Mouse (Mus musculus): Measurements from ENCODE around the gene Appbp2. TPM values are rescaled to one million over a fixed set of nuclear protein-coding genes. Genes with fewer than 3 reads are reported as not detected.

Gene Appbp2
- polyA plus RNA-seq (2015; fragmentation: Nextera tagmentation; extraction: Ambion mirVana) = 38.7 and 39.4 TPM in 2 replicates

GRCm38 (mm10) chr11:85234990-85235841 lies at the start of gene Appbp2:
Gene Appbp2 (minus strand): TSS chr11:85235130.
- peak; percentile 95 for ATAC-seq (ENCODE audit: insufficient read depth, low FRiP score, low read depth)

DNA sequence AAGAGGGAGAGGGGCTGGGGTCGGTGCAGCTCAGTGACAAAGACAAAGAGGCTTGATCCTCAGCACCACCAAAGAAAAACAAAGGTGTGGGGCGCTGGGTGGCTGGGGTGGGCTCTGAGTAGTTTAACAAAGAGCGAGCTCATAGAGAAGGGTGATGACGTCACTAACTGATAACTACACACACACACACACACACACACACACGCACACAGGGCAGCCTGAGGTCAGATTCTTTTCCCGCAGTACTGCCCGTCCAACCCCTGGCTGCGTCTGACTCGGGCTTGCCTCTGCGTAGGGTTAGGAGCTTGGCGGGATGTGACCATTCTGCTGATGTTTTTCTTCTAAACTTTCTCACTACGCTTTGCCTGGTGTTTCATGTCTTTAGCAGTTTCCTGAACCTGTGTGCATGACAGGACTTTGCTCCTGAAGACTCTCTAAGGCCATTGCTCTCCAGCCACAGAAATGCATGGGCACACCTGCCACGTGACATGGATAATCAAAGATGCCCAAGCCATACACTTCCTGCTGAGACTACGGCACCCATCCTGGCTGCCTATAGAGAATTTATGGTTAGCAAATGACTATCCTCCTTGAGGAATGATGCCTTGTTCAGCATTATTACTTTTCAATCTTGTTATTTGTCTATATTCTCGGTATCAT lies 46.4 kb upstream of the Appbp2 start:
- Histone ChIP-seq H3K27me3 (replicated peaks) (no peaks in the 10 kb centered on the region), H3K9ac (no peak overlapping the region), H3K27ac (no peak overlapping the region), H3K36me3 (no peaks in the 10 kb centered on the region), H3K9me3 (no peaks in the 10 kb centered on the region), H3K4me2 (no peak overlapping the region), H3K4me1 (no peaks in the 10 kb centered on the region), H3K4me3 (replicated peaks) (no peak overlapping the region)
- WGBS = 56% methylated on average over 15 of the region's 15 CpGs
- no peak for ATAC-seq (ENCODE audit: insufficient read depth, low FRiP score, low read depth)

More at GRCm38 (mm10) chr11:85234990-85235841, at the start of gene Appbp2:
- Histone ChIP-seq H3K4me3 (replicated peaks) (peak within 1 kb of the TSS; percentile 94), H3K36me3 (no peaks in the 10 kb centered on the region), H3K9ac (peak within 1 kb of the TSS; percentile 84), H3K27me3 (replicated peaks) (no peaks in the 10 kb centered on the region), H3K4me2 (peak within 1 kb of the TSS; percentile 72), H3K27ac (peak within 1 kb of the TSS; percentile 99), H3K4me1 (0 out of 2 replicates have a peak, but pooled peaks cover 3% of the 10 kb centered on the region), H3K9me3 (no peaks in the 10 kb centered on the region)
- WGBS = 4% methylated on average over 48 of the region's 48 CpGs

- no peaks in the 10 kb centered on the region for H3K36me3 ChIP-seq
- no peak for ATAC-seq (ENCODE audit: insufficient read depth, low FRiP score, low read depth)
- 68% methylated on average over 1 of the region's 1 CpGs for WGBS
These were observed 43.2 kb upstream of the Appbp2 start for GRCm38 (mm10) chr11:85278175-85278574.

GRCm38 (mm10) chr11:85277609-85278008 lies 42.7 kb upstream of the Appbp2 start:
- Histone ChIP-seq H3K27ac (no peak overlapping the region), H3K4me2 (no peak overlapping the region), H3K9ac (no peak overlapping the region), H3K9me3 (no peaks in the 10 kb centered on the region), H3K27me3 (replicated peaks) (no peaks in the 10 kb centered on the region), H3K4me3 (replicated peaks) (no peak overlapping the region), H3K4me1 (no peaks in the 10 kb centered on the region), H3K36me3 (no peaks in the 10 kb centered on the region)
- ATAC-seq (ENCODE audit: insufficient read depth, low FRiP score, low read depth) = no peak
- 71% methylated on average over 5 of the region's 5 CpGs for WGBS

More at GRCm38 (mm10) chr11:85278175-85278574, 43.2 kb upstream of the Appbp2 start:
- no peaks in the 10 kb centered on the region for H3K4me1 ChIP-seq
- no peak overlapping the region for H3K4me2 ChIP-seq
- H3K9ac ChIP-seq = no peak overlapping the region
- H3K4me3 ChIP-seq (replicated peaks) = no peak overlapping the region
- H3K9me3 ChIP-seq = no peaks in the 10 kb centered on the region
- no peak overlapping the region for H3K27ac ChIP-seq
- H3K27me3 ChIP-seq (replicated peaks) = no peaks in the 10 kb centered on the region

DNA sequence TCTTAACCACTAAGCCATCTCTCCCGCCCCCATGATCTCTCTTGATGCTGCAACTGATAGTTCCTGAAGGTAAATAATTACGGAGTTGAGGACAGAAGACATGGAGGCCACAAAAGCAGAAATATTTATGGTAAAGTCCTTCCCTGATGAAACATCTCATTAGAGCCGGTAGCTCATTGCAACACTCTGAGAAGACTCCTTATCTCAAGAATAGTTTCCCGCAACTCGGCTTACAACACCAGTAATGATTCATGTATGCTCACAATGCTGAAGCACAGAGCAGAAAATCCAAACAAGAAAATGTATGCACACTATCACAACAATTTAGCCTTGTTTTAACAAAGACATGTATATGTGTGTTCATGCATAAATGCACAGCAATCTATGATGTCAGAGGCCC lies 40.2 kb upstream of the Appbp2 start:
- no peak overlapping the region for H3K9ac ChIP-seq
- no peaks in the 10 kb centered on the region for H3K4me1 ChIP-seq
- no peaks in the 10 kb centered on the region for H3K36me3 ChIP-seq
- no peak overlapping the region for H3K27ac ChIP-seq
- no peaks in the 10 kb centered on the region for H3K9me3 ChIP-seq
- 80% methylated on average over 5 of the region's 5 CpGs for WGBS
- no peak for ATAC-seq (ENCODE audit: insufficient read depth, low FRiP score, low read depth)
- no peak overlapping the region for H3K4me3 ChIP-seq (replicated peaks)
- no peaks in the 10 kb centered on the region for H3K27me3 ChIP-seq (replicated peaks)
- no peak overlapping the region for H3K4me2 ChIP-seq

DNA sequence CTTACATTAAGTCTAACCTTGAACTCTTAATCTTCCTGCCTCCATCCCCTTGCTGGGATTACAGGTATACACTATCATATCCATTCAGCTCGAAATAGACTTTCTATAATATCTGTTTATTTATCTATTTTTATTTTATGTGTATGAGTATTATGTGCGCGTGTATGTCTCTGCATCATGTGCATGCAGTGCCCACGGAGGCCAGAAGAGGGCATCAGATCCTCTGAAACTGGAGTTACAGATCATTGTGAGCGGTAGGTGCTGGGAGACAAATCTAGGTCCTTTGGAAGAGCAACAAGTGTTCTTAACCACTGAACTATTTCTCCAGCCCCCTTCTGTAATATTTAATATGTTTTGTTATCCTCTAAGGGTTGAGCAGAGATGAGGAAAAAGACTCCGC lies 38.4 kb upstream of the Appbp2 start:
- Histone ChIP-seq H3K9ac (no peak overlapping the region), H3K4me2 (no peak overlapping the region), H3K9me3 (no peaks in the 10 kb centered on the region), H3K4me3 (replicated peaks) (no peak overlapping the region), H3K4me1 (no peaks in the 10 kb centered on the region), H3K27me3 (replicated peaks) (no peaks in the 10 kb centered on the region), H3K36me3 (no peaks in the 10 kb centered on the region), H3K27ac (no peak overlapping the region)
- WGBS = 70% methylated on average over 6 of the region's 6 CpGs
- ATAC-seq (ENCODE audit: insufficient read depth, low FRiP score, low read depth) = no peak

GRCm38 (mm10) chr11:85270631-85271030 lies 35.7 kb upstream of the Appbp2 start:
- no peak overlapping the region for H3K4me2 ChIP-seq
- ATAC-seq (ENCODE audit: insufficient read depth, low FRiP score, low read depth) = no peak
- no peak overlapping the region for H3K9ac ChIP-seq
- H3K4me1 ChIP-seq = no peaks in the 10 kb centered on the region
- no peaks in the 10 kb centered on the region for H3K9me3 ChIP-seq
- H3K36me3 ChIP-seq = no peaks in the 10 kb centered on the region
- H3K27me3 ChIP-seq (replicated peaks) = no peaks in the 10 kb centered on the region
- WGBS = 58% methylated on average over 3 of the region's 3 CpGs
- H3K27ac ChIP-seq = no peak overlapping the region
- no peak overlapping the region for H3K4me3 ChIP-seq (replicated peaks)

DNA sequence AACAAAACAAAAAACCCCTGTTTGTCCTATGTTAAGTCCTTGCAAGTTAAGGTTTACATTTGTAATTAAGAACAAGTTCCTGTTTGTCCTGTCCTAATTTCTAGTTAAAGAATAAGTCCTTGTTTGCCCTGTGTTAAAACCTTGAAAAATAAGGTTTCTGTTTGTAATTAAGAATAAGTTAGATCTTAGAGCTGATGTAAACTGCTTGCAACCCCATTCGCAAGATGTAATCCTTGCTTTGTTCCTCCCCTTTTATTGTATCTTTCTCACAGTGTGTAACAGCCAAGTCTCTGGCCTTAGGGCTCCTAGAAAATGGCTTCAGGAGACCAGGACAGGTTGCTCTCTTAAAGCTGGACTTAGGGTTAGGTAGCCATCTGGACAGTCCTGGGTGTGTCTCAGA lies 32.5 kb upstream of the Appbp2 start:
- Histone ChIP-seq H3K27me3 (replicated peaks) (no peaks in the 10 kb centered on the region), H3K4me2 (no peak overlapping the region), H3K4me3 (replicated peaks) (no peak overlapping the region), H3K9ac (no peak overlapping the region), H3K27ac (no peak overlapping the region), H3K4me1 (no peaks in the 10 kb centered on the region), H3K36me3 (no peaks in the 10 kb centered on the region), H3K9me3 (no peaks in the 10 kb centered on the region)
- no peak for ATAC-seq (ENCODE audit: insufficient read depth, low FRiP score, low read depth)
- WGBS = 86% methylated on average over 1 of the region's 1 CpGs

DNA sequence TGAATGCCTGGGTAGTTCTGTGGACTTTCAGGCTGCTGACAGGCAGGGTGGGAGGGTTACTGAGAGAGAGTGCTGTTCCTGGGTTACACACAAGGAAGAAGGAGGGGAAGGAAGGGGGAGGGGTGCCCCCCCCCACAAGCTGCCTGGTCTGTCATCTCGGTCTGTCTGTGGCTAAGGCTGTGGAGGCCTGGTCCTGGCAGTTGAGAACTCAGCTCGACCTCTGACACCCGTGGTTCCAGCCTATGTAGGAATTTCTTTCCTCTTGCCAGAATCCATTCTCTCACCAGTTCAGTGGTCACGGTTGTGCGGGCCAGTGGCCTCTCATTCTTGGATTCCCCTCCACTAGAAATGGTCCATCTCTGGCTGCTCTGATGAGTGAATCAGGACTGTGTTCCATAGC lies 29.7 kb upstream of the Appbp2 start:
- Histone ChIP-seq H3K27me3 (replicated peaks) (no peaks in the 10 kb centered on the region), H3K27ac (no peak overlapping the region), H3K9me3 (no peaks in the 10 kb centered on the region), H3K4me1 (no peaks in the 10 kb centered on the region; the same call in 1 of the 2 replicates), H3K36me3 (no peaks in the 10 kb centered on the region), H3K9ac (no peak overlapping the region), H3K4me2 (no peak overlapping the region), H3K4me3 (replicated peaks) (no peak overlapping the region)
- 53% methylated on average over 5 of the region's 5 CpGs for WGBS
- no peak for ATAC-seq (ENCODE audit: insufficient read depth, low FRiP score, low read depth)

GRCm38 (mm10) chr11:85261192-85261591 lies 26.3 kb upstream of the Appbp2 start:
- WGBS = 25% methylated on average over 7 of the region's 7 CpGs
- H3K9me3 ChIP-seq = no peaks in the 10 kb centered on the region
- no peaks in the 10 kb centered on the region for H3K36me3 ChIP-seq
- no peak overlapping the region for H3K27ac ChIP-seq
- no peak overlapping the region for H3K4me3 ChIP-seq (replicated peaks)
- H3K27me3 ChIP-seq (replicated peaks) = no peaks in the 10 kb centered on the region
- H3K4me1 ChIP-seq = no peaks in the 10 kb centered on the region; the same call in 1 of the 2 replicates
- ATAC-seq (ENCODE audit: insufficient read depth, low FRiP score, low read depth) = no peak
- no peak overlapping the region for H3K9ac ChIP-seq
- no peak overlapping the region for H3K4me2 ChIP-seq

DNA sequence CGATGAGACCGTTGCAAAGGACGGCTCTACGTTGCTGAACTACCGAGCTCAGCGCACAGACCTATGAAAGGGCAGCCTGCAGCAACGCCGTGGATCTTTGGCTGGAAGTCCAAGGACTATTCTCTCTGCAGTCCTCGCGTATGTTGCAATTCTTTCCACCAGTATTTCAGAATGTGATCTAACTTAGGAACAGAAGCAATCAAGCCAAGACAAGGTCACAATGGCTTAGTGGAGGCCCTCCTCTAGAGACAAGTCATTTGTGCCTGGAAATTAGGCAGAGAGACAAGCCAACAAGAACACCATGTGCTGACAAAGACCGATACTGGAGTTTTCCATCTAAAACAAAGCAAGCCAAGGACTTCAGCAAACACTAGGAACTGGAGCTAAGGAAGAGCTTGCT lies 24.0 kb upstream of the Appbp2 start:
- no peaks in the 10 kb centered on the region for H3K9me3 ChIP-seq
- WGBS = 84% methylated on average over 11 of the region's 11 CpGs

GRCm38 (mm10) chr11:85255471-85256027 lies 20.6 kb upstream of the Appbp2 start:
- no peak for ATAC-seq (ENCODE audit: insufficient read depth, low FRiP score, low read depth)
- Histone ChIP-seq H3K27me3 (replicated peaks) (no peaks in the 10 kb centered on the region), H3K9ac (no peak overlapping the region), H3K4me2 (no peak overlapping the region), H3K9me3 (no peaks in the 10 kb centered on the region), H3K4me3 (replicated peaks) (no peak overlapping the region), H3K27ac (no peak overlapping the region), H3K4me1 (no peaks in the 10 kb centered on the region), H3K36me3 (no peaks in the 10 kb centered on the region)
- 28% methylated on average over 3 of the region's 3 CpGs for WGBS

More for the DNA sequence above, 24.0 kb upstream of the Appbp2 start:
- H3K9ac ChIP-seq = no peak overlapping the region
- no peak for ATAC-seq (ENCODE audit: insufficient read depth, low FRiP score, low read depth)
- no peaks in the 10 kb centered on the region; the same call in 1 of the 2 replicates for H3K4me1 ChIP-seq
- no peak overlapping the region for H3K27ac ChIP-seq
- no peaks in the 10 kb centered on the region for H3K36me3 ChIP-seq
- H3K4me2 ChIP-seq = no peak overlapping the region
- no peak overlapping the region for H3K4me3 ChIP-seq (replicated peaks)
- no peaks in the 10 kb centered on the region for H3K27me3 ChIP-seq (replicated peaks)

All from stomach, embryonic 15.5 days (tissue).